Mouse (Mus musculus) cerebellum, postnatal 14 days (tissue): ENCODE measurements at regions not wholly inside any gene's neighbourhood (a gene's known extent, or its start where the extent isn't known, plus 50 kb on each side); places are given as distances from the start of the nearest gene placed in this dataset.
"Not testable (repeated sequence)": the region's sequence is repeated elsewhere in the genome, so short reads cannot be mapped to it uniquely, and the experiment has no call there.

Source experiments
- DNase-seq, 2 experiments: peaks; one replicate each; pipeline ENCODE4 v3.0.0; 2021; ENCODE audit warnings: mixed read lengths in 2 of 2

- peak; percentile 76 to 86 for DNase-seq
Measured at GRCm38 (mm10) chr10:85242701-85243100, 57.8 kb upstream of the Cry1 start.

GRCm38 (mm10) chr10:85243556-85243955, 58.7 kb upstream of the Cry1 start:
- DNase-seq = peak; percentile 33 to 51

GRCm38 (mm10) chr10:85265746-85266145, 80.9 kb upstream of the Cry1 start:
- no peak for DNase-seq

GRCm38 (mm10) chr10:85266148-85266547, 81.3 kb upstream of the Cry1 start:
- DNase-seq = no peak

GRCm38 (mm10) chr10:85266796-85267195, 81.9 kb upstream of the Cry1 start:
- DNase-seq = no peak

GRCm38 (mm10) chr10:85270209-85270608, 85.3 kb upstream of the Cry1 start:
- DNase-seq = peak; percentile 53 to 75

GRCm38 (mm10) chr10:85276793-85277192, 91.9 kb upstream of the Cry1 start:
- DNase-seq = peak in 1 of 2 experiments; percentile 43

GRCm38 (mm10) chr10:85291733-85292476, 94.7 kb upstream of the Btbd11 start:
- DNase-seq = peak; percentile 27 to 45

- DNase-seq = no peak
Measured at GRCm38 (mm10) chr10:85292477-85292855, 94.1 kb upstream of the Btbd11 start.

- DNase-seq = peak in 1 of 2 experiments; percentile 16
Measured at GRCm38 (mm10) chr10:85293071-85293783, 93.4 kb upstream of the Btbd11 start.

- no peak for DNase-seq
Measured at GRCm38 (mm10) chr10:85295133-85295887, 91.3 kb upstream of the Btbd11 start.

- no peak for DNase-seq
Measured at GRCm38 (mm10) chr10:85311781-85312180, 74.8 kb upstream of the Btbd11 start.

- DNase-seq = not testable (repeated sequence)
Measured at GRCm38 (mm10) chr10:85313331-85313730, 73.3 kb upstream of the Btbd11 start.

GRCm38 (mm10) chr10:85320971-85321370, 65.6 kb upstream of the Btbd11 start:
- peak; percentile 23 to 31 for DNase-seq

- no peak for DNase-seq
Measured at GRCm38 (mm10) chr10:85322280-85322679, 64.3 kb upstream of the Btbd11 start.

- peak; percentile 78 to 89 for DNase-seq
Measured at GRCm38 (mm10) chr10:85329382-85329781, 57.2 kb upstream of the Btbd11 start.

GRCm38 (mm10) chr10:85330938-85331691, 55.5 kb upstream of the Btbd11 start:
- peak in 1 of 2 experiments; percentile 22 for DNase-seq
